Mouse (Mus musculus) right cerebral cortex, adult 18-20 months (tissue): ENCODE measurements at regions not wholly inside any gene's neighbourhood (a gene's known extent, or its start where the extent isn't known, plus 50 kb on each side); places are given as distances from the start of the nearest gene placed in this dataset.

ENCODE experiments used
- DNase-seq: peaks from one replicate; pipeline ENCODE4 v3.0.0; 2022; ENCODE audit warnings: mixed read lengths

GRCm38 (mm10) chr5:100244811-100245210, 85.2 kb upstream of the Tmem150c start:
- DNase-seq: no peak

- peak; percentile 19 for DNase-seq
These were observed 81.3 kb upstream of the Tmem150c start for GRCm38 (mm10) chr5:100240876-100241275.

- DNase-seq: no peak
These were observed 80.0 kb upstream of the Tmem150c start for GRCm38 (mm10) chr5:100239632-100240031.

GRCm38 (mm10) chr5:100238287-100239036, 78.9 kb upstream of the Tmem150c start:
- DNase-seq: no peak

- DNase-seq: no peak
These were observed 78.2 kb upstream of the Tmem150c start for GRCm38 (mm10) chr5:100237674-100238278.

- no peak for DNase-seq
These were observed 76.7 kb upstream of the Tmem150c start for GRCm38 (mm10) chr5:100236277-100236676.

- no peak for DNase-seq
These were observed 72.5 kb upstream of the Tmem150c start for GRCm38 (mm10) chr5:100232076-100232475.

GRCm38 (mm10) chr5:100231574-100231973, 72.0 kb upstream of the Tmem150c start:
- DNase-seq: no peak

GRCm38 (mm10) chr5:100230038-100230437, 70.4 kb upstream of the Tmem150c start:
- DNase-seq: no peak

- no peak for DNase-seq
These were observed 68.3 kb upstream of the Tmem150c start for GRCm38 (mm10) chr5:100227888-100228287.

- no peak for DNase-seq
These were observed 67.1 kb upstream of the Tmem150c start for GRCm38 (mm10) chr5:100226571-100227235.

- no peak for DNase-seq
These were observed 65.9 kb upstream of the Tmem150c start for GRCm38 (mm10) chr5:100225491-100225890.

- DNase-seq: no peak
These were observed 65.3 kb upstream of the Tmem150c start for GRCm38 (mm10) chr5:100224773-100225363.

GRCm38 (mm10) chr5:100221005-100221583, 61.5 kb upstream of the Tmem150c start:
- peak; percentile 45 for DNase-seq

- DNase-seq: no peak
These were observed 60.7 kb upstream of the Tmem150c start for GRCm38 (mm10) chr5:100220320-100220719.

GRCm38 (mm10) chr5:100218256-100218851, 58.7 kb upstream of the Tmem150c start:
- no peak for DNase-seq

GRCm38 (mm10) chr5:100217178-100218035, 57.8 kb upstream of the Tmem150c start:
- no peak for DNase-seq

GRCm38 (mm10) chr5:100213901-100214300, 54.3 kb upstream of the Tmem150c start:
- no peak for DNase-seq

GRCm38 (mm10) chr5:100210708-100211107, 51.1 kb upstream of the Tmem150c start:
- DNase-seq: no peak
